Mouse (Mus musculus) urinary bladder, postnatal 10 days (tissue): ENCODE measurements around the gene Rbm5.
A peak's percentile ranks its signal among the peaks of the same experiment; 100 is the strongest.

Source experiments
- DNase-seq: peaks from one replicate; pipeline ENCODE4 v3.0.0; 2022; ENCODE audit warnings: low spot score

Gene Rbm5

DNA sequence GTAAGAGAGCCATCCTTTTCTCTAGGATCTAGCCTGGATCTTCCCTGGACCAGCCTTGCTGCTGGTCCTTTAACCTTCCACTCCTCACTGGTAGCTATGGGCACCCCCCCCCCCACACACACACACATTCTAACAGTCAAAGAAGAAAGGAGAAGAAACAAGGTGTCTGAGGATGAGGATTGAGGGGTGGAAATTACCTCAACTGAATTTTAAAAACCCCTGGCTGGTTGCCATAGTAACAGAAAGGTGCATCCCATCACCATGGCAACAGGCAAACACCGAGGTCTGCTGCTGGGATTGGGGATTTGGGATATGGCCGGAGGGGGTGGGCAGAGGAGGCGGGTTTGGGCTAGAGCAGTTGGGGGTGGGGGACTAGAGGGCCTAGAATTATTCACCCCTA is 41.1 kb downstream of the Rbm5 start:
- no peak for DNase-seq

GRCm38 (mm10) chr9:107728919-107729670 is 41.7 kb downstream of the Rbm5 start:
- no peak for DNase-seq

GRCm38 (mm10) chr9:107727041-107727440 is 43.8 kb downstream of the Rbm5 start:
- DNase-seq = no peak

- DNase-seq = no peak
These were observed 46.0 kb downstream of the Rbm5 start for GRCm38 (mm10) chr9:107724796-107725195.

DNA sequence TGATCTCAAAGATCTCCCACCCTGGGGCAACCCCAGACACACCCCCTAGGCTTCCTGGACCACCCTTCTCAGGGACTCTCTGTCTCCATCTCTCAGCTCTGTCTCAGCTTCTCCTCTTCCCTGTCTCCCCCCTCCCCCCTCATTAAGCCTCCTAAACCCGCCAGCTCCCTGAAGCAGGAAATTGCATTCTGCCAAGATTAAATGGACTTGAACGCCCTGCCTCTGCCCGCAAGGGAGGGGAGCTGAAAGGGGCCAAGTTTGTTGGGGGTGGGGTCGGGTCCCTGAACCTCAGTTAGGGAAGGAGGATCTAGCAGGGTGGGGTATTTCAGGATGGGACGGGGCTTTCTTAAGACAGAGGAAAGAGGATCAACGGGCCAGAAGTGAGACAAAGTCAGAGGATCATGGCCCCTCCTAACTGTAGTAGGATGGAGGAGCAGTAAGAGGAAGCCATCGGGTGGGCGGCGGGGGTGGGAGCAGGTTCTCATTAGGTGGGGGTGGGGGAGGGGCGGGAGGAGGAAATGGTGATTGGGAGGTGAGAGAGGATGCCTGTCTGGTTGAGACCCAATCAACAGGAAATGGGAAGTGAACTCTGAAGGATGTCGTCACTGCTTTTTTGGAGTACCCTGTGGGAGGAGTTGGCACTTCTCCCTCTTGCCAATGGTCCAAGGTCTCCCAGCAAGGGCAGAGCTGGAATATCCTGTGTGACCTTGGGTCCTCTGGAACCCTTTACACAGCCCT is 46.8 kb downstream of the Rbm5 start:
- no peak for DNase-seq

GRCm38 (mm10) chr9:107723292-107723691 is 47.5 kb downstream of the Rbm5 start:
- no peak for DNase-seq

GRCm38 (mm10) chr9:107718781-107719540 is 51.8 kb downstream of the Rbm5 start:
- no peak for DNase-seq

- DNase-seq = no peak
These were observed 53.8 kb downstream of the Rbm5 start for GRCm38 (mm10) chr9:107716951-107717350.

DNA sequence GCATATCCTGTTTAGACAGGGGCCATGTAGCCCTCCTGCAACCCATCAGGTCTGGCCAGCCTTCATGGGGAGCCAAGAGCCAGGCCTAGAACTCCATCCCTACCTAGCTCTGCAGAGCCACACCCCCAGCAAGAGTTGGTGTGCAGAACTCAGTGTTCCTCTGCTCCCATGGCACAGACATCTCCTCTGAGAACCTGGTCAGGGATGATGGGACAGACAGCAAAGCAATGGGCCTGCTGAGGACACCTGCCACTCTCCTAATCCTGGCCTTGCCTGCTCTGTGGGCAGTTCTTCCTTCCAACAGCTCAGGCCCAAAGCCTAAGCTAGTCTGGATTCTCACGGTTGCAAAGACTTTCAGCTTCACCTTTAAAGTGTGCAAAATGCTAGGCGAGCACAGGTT is 55.2 kb downstream of the Rbm5 start:
- no peak for DNase-seq

- no peak for DNase-seq
These were observed 56.4 kb downstream of the Rbm5 start for GRCm38 (mm10) chr9:107714221-107714952.

- DNase-seq = peak; percentile 49
These were observed 60.9 kb downstream of the Rbm5 start, which contains the start of gene Sema3f for GRCm38 (mm10) chr9:107709697-107710483. TSS of gene Sema3f (minus strand) at chr9:107710475.

- no peak for DNase-seq
These were observed 61.6 kb downstream of the Rbm5 start for GRCm38 (mm10) chr9:107709096-107709696.

DNA sequence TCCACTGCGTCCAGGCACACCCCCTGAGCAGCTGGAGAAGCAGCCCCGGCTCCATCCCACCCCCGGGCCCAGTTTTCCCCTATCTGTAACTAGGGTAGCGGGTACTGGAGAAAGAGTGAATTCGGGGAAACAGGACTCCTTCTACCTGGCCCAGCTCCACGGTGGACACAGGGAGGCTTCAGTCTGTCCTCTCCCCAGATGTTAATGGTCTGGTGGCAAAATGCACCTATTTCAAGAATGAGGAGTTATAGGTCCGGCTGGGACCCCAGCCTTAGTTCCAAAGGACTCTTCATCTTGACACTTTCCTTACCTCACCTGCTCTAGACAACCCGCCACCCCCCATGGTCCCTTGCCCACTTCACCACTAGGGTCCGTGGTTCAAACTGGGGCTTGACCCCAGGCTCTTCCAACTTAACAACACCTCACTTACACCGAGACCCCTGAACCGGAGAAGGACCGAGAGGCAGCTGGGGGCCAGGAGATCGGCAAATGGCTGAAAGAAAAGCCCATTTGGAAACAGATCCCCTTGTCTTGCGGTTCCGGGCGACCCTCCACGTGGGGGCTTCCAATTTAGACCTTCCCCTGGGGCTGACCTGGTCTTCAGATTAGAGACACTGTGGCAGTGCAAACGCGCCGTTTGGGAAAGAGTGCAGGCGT is 62.2 kb downstream of the Rbm5 start:
- DNase-seq = no peak

DNA sequence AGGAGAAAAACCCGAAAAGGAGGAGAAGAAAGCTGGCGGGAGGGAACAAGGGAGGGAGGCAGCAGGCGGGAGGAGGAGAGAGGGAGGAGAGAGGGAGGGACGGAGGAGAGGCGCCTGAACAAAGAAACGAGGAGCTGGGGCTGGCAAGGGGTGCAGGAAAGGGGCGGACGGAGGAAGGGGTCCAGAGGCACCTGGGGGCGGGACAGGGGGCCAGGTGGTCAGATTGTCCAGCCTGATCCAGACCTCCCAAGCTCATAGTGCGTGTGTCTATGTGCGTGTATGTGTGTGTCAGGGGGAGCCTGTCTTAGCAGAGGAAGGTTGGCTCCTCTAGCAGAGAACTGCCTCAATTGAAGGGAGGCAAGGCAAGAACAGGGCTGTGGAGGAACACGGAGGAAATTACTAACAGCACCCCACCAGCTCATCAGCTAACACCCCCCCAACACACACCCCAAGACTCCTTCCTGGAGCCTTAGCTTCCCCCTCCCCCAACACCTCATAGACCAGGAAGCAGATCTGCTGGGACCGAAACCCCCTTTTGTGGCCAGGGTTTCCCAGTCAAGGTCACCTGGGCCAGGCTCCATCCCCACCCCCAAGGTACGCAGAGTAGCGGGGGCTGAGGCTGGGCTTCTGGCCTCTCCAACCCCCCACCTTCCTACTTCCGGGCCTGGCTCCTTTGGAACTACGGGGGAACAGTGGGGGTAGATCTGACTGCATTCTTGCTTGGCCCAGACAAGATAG is 62.9 kb downstream of the Rbm5 start:
- no peak for DNase-seq

GRCm38 (mm10) chr9:107706781-107707211 is 64.0 kb downstream of the Rbm5 start:
- no peak for DNase-seq

- DNase-seq = no peak
These were observed 67.3 kb downstream of the Rbm5 start for GRCm38 (mm10) chr9:107703337-107704122.

- DNase-seq = no peak
These were observed 68.1 kb downstream of the Rbm5 start for GRCm38 (mm10) chr9:107702606-107703185.

DNA sequence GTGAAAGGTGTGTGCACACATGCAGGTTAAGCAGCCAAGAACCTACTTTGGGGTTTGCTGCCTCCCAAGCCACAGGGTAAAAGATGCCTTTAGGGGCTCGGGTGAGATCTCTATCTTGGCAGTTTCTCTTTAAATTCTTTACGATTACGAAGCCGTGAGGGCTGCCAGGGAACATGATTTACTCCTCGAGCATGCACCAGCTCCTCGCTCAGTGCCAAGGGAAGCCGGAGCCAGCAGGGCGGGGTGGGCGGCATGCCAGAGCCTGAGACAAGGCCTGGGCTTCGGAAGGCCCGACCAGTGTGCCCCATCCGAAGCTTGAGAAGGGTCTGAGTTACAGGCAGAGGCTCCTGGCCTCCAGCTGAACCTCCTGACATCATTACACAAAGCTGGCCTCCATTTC is 69.2 kb downstream of the Rbm5 start:
- peak; percentile 72 for DNase-seq
